Mouse (Mus musculus) neural tube, embryonic 15.5 days (tissue): ENCODE results near the gene Nit2. TPM values are rescaled to one million over a fixed set of nuclear protein-coding genes. Genes with fewer than 3 reads are reported as not detected.

Source experiments
- ATAC-seq: fragments of 200-750 bp; cut with Nextera tagmentation; 2 replicates; pipeline ENCODE4 v1.8.0; 2017; ENCODE audit warnings: mild to moderate bottlenecking, moderate TSS enrichment, moderate library complexity; ENCODE audit not compliant: low FRiP score
- H3K27ac ChIP-seq: fragments of 300-500 bp; sonication (generic); replicated peaks from 2 replicates; pipeline ENCODE4 v1.5.1; 2015; ENCODE audit warnings: mild to moderate bottlenecking, inconsistent platforms
- H3K27me3 ChIP-seq: fragments of 300-500 bp; sonication (generic); replicated peaks from 2 replicates; pipeline ENCODE4 v1.6.1; 2015; ENCODE audit warnings: inconsistent platforms
- H3K36me3 ChIP-seq: fragments of 300-500 bp; sonication (generic); 2 replicates; pipeline ENCODE4 v1.6.1; 2015; ENCODE audit warnings: inconsistent platforms
- H3K4me1 ChIP-seq: fragments of 300-500 bp; sonication (generic); 2 replicates; pipeline ENCODE4 v1.6.1; 2015; ENCODE audit warnings: inconsistent platforms
- H3K4me2 ChIP-seq: fragments of 300-500 bp; sonication (generic); 2 replicates; pipeline ENCODE4 v1.6.1; 2015; ENCODE audit warnings: inconsistent platforms, mild to moderate bottlenecking, moderate library complexity
- H3K4me3 ChIP-seq: fragments of 300-500 bp; sonication (generic); replicated peaks from 2 replicates; pipeline ENCODE4 v1.5.1; 2015; ENCODE audit warnings: mild to moderate bottlenecking, inconsistent platforms
- H3K9ac ChIP-seq: fragments of 300-500 bp; sonication (generic); replicated peaks from 2 replicates; pipeline ENCODE4 v1.6.1; 2015; ENCODE audit warnings: mild to moderate bottlenecking, inconsistent platforms
- H3K9me3 ChIP-seq: fragments of 300-500 bp; sonication (generic); replicated peaks from 2 replicates; pipeline ENCODE4 v1.6.1; 2016; ENCODE audit warnings: inconsistent platforms
- WGBS: fragments of 180-500 bp; shearing (Covaris S2); methylation state at CpG from one replicate; pipeline ENCODE4 v1.1.7; 2015; ENCODE audit warnings: mixed read lengths; 5-methylcytosine and 5-hydroxymethylcytosine counted together
- polyA plus RNA-seq: library from polyadenylated mRNA; unstranded; fragments of >200 nt; fragmentation: Nextera tagmentation; extraction: Ambion mirVana; gene quantifications from 2 replicates; pipeline ENCODE4 v1.2.1, GENCODE M21; 2015

The Nit2 gene
- polyA plus RNA-seq, 1 experiment from 2014 or later = 56.6 TPM

GRCm38 (mm10) chr16:57159835-57160234 is 7.3 kb downstream of the Nit2 start:
- Histone ChIP-seq H3K4me3 (no peak overlapping the region), H3K27me3 (no peaks in the 10 kb centered on the region), H3K27ac (no peak overlapping the region), H3K4me2 (no peak overlapping the region), H3K4me1 (no peaks in the 10 kb centered on the region), H3K36me3 (peaks cover 46% of the 10 kb centered on the region), H3K9me3 (no peaks in the 10 kb centered on the region), H3K9ac (no peak overlapping the region)
- 79% methylated on average over 7 of the region's 7 CpGs for WGBS
- ATAC-seq = no peak

GRCm38 (mm10) chr16:57157728-57158127 is 9.4 kb downstream of the Nit2 start:
- no peaks in the 10 kb centered on the region for H3K4me1 ChIP-seq
- H3K4me2 ChIP-seq = no peak overlapping the region
- no peaks in the 10 kb centered on the region for H3K9me3 ChIP-seq
- no peak overlapping the region for H3K9ac ChIP-seq
- no peak overlapping the region for H3K27ac ChIP-seq
- 85% methylated on average over 4 of the region's 4 CpGs for WGBS
- ATAC-seq = no peak
- no peak overlapping the region for H3K4me3 ChIP-seq
- H3K27me3 ChIP-seq = no peaks in the 10 kb centered on the region
- peaks cover 46% of the 10 kb centered on the region for H3K36me3 ChIP-seq

- Histone ChIP-seq H3K4me3 (no peak overlapping the region), H3K9me3 (no peaks in the 10 kb centered on the region), H3K9ac (no peak overlapping the region), H3K4me2 (no peak overlapping the region), H3K27me3 (no peaks in the 10 kb centered on the region), H3K27ac (no peak overlapping the region), H3K36me3 (peaks cover 51% of the 10 kb centered on the region), H3K4me1 (no peaks in the 10 kb centered on the region)
- no peak; the same call in 1 of the 2 replicates for ATAC-seq
- WGBS = 95% methylated on average over 4 of the region's 4 CpGs
Observed at GRCm38 (mm10) chr16:57157076-57157475, 10.1 kb downstream of the Nit2 start.

- H3K27ac ChIP-seq = no peak overlapping the region
- H3K4me2 ChIP-seq = no peak overlapping the region
- H3K9me3 ChIP-seq = no peaks in the 10 kb centered on the region
- no peak for ATAC-seq
- no peaks in the 10 kb centered on the region for H3K27me3 ChIP-seq
- H3K4me3 ChIP-seq = no peak overlapping the region
- H3K36me3 ChIP-seq = peaks cover 51% of the 10 kb centered on the region
- H3K4me1 ChIP-seq = no peaks in the 10 kb centered on the region
- H3K9ac ChIP-seq = no peak overlapping the region
Observed at GRCm38 (mm10) chr16:57155899-57156298, 11.2 kb downstream of the Nit2 start.

- peaks cover 51% of the 10 kb centered on the region for H3K36me3 ChIP-seq
Observed at GRCm38 (mm10) chr16:57151437-57151836, 15.7 kb downstream of the Nit2 start.

GRCm38 (mm10) chr16:57144741-57145140 is 22.4 kb downstream of the Nit2 start:
- ATAC-seq = no peak
- no peak overlapping the region for H3K9ac ChIP-seq
- no peaks in the 10 kb centered on the region for H3K27me3 ChIP-seq
- H3K4me2 ChIP-seq = no peak overlapping the region
- H3K27ac ChIP-seq = no peak overlapping the region
- no peaks in the 10 kb centered on the region for H3K4me1 ChIP-seq
- no peak overlapping the region for H3K4me3 ChIP-seq
- WGBS = 91% methylated on average over 5 of the region's 5 CpGs
- peaks cover 44% of the 10 kb centered on the region for H3K36me3 ChIP-seq
- no peaks in the 10 kb centered on the region for H3K9me3 ChIP-seq

More at GRCm38 (mm10) chr16:57151437-57151836, 15.7 kb downstream of the Nit2 start:
- Histone ChIP-seq H3K4me3 (no peak overlapping the region), H3K9ac (no peak overlapping the region), H3K9me3 (no peaks in the 10 kb centered on the region), H3K4me2 (no peak overlapping the region), H3K27me3 (no peaks in the 10 kb centered on the region), H3K4me1 (no peaks in the 10 kb centered on the region), H3K27ac (no peak overlapping the region)
- ATAC-seq = no peak
- WGBS = 94% methylated on average over 4 of the region's 4 CpGs

GRCm38 (mm10) chr16:57133611-57134010 is 33.5 kb downstream of the Nit2 start:
- H3K36me3 ChIP-seq = peaks cover 23% of the 10 kb centered on the region
- no peaks in the 10 kb centered on the region for H3K27me3 ChIP-seq
- H3K4me2 ChIP-seq = no peak overlapping the region
- no peak for ATAC-seq
- 0 out of 2 replicates have a peak, but pooled peaks cover 11% of the 10 kb centered on the region for H3K4me1 ChIP-seq
- H3K27ac ChIP-seq = no peak overlapping the region
- H3K9ac ChIP-seq = no peak overlapping the region
- H3K4me3 ChIP-seq = no peak overlapping the region
- WGBS = 96% methylated on average over 6 of the region's 6 CpGs
- H3K9me3 ChIP-seq = no peaks in the 10 kb centered on the region

GRCm38 (mm10) chr16:57132326-57132725 is 34.8 kb downstream of the Nit2 start:
- 68% methylated on average over 1 of the region's 1 CpGs for WGBS
- H3K27ac ChIP-seq = no peak overlapping the region
- H3K36me3 ChIP-seq = peaks cover 19% of the 10 kb centered on the region
- H3K4me1 ChIP-seq = 0 out of 2 replicates have a peak, but pooled peaks cover 11% of the 10 kb centered on the region
- no peaks in the 10 kb centered on the region for H3K9me3 ChIP-seq
- no peak overlapping the region for H3K4me2 ChIP-seq
- H3K4me3 ChIP-seq = no peak overlapping the region
- no peak overlapping the region for H3K9ac ChIP-seq
- H3K27me3 ChIP-seq = no peaks in the 10 kb centered on the region
- ATAC-seq = no peak

GRCm38 (mm10) chr16:57131544-57131943 is 35.6 kb downstream of the Nit2 start:
- Histone ChIP-seq H3K4me3 (no peak overlapping the region), H3K9me3 (no peaks in the 10 kb centered on the region), H3K36me3 (peaks cover 14% of the 10 kb centered on the region), H3K27me3 (no peaks in the 10 kb centered on the region), H3K27ac (no peak overlapping the region), H3K9ac (no peak overlapping the region), H3K4me1 (0 out of 2 replicates have a peak, but pooled peaks cover 11% of the 10 kb centered on the region), H3K4me2 (no peak overlapping the region)
- WGBS = 25% methylated on average over 4 of the region's 4 CpGs
- ATAC-seq = no peak

GRCm38 (mm10) chr16:57130752-57131400 is 36.3 kb downstream of the Nit2 start:
- ATAC-seq = no peak
- WGBS = 38% methylated on average over 3 of the region's 3 CpGs
- H3K27ac ChIP-seq = no peak overlapping the region

GRCm38 (mm10) chr16:57127825-57128224 is 39.3 kb downstream of the Nit2 start:
- Histone ChIP-seq H3K9me3 (no peaks in the 10 kb centered on the region), H3K27me3 (no peaks in the 10 kb centered on the region), H3K9ac (no peak overlapping the region), H3K4me2 (no peak overlapping the region), H3K4me1 (peaks cover 25% of the 10 kb centered on the region), H3K36me3 (no peaks in the 10 kb centered on the region), H3K4me3 (no peak overlapping the region), H3K27ac (no peak overlapping the region)
- ATAC-seq = no peak
- WGBS = 98% methylated on average over 2 of the region's 2 CpGs

More at GRCm38 (mm10) chr16:57130752-57131400, 36.3 kb downstream of the Nit2 start:
- Histone ChIP-seq H3K9ac (no peak overlapping the region), H3K4me3 (no peak overlapping the region), H3K36me3 (peaks cover 14% of the 10 kb centered on the region), H3K9me3 (no peaks in the 10 kb centered on the region), H3K27me3 (no peaks in the 10 kb centered on the region), H3K4me1 (0 out of 2 replicates have a peak, but pooled peaks cover 11% of the 10 kb centered on the region), H3K4me2 (no peak overlapping the region)

- no peak overlapping the region for H3K27ac ChIP-seq
- H3K36me3 ChIP-seq = no peaks in the 10 kb centered on the region
- no peak overlapping the region for H3K4me2 ChIP-seq
- H3K4me1 ChIP-seq = peaks cover 23% of the 10 kb centered on the region
- no peaks in the 10 kb centered on the region for H3K27me3 ChIP-seq
- ATAC-seq = no peak
- H3K9ac ChIP-seq = no peak overlapping the region
- 83% methylated on average over 4 of the region's 4 CpGs for WGBS
- H3K4me3 ChIP-seq = no peak overlapping the region
- H3K9me3 ChIP-seq = no peaks in the 10 kb centered on the region
Observed at GRCm38 (mm10) chr16:57126268-57126667, 40.9 kb downstream of the Nit2 start.
